Mouse (Mus musculus) kidney, adult 2 months (tissue): ENCODE measurements around the gene Eefsec.

Experiments
- CTCF ChIP-seq: fragments of 200-500 bp; conservative IDR thresholded peaks from 2 replicates; pipeline ENCODE4 v1.5.1; 2011; ENCODE audit warnings: low read depth, mild to moderate bottlenecking, control low read depth, low read length, moderate library complexity, mixed read lengths; ENCODE audit not compliant: insufficient read depth, insufficient read length
- POLR2A ChIP-seq: fragments of 200-500 bp; IDR thresholded peaks from one replicate; pipeline ENCODE4 v1.6.1; 2011; ENCODE audit warnings: low read depth, low read length, control low read depth

- TF ChIP-seq POLR2A (no peak), CTCF (no peak)
Measured at GRCm38 (mm10) chr6:88483111-88483510, 36.8 kb upstream of the Eefsec start.
